Mouse (Mus musculus) spleen, adult 2 months (tissue): ENCODE results near the gene Rab11fip3. TPM values are rescaled to one million over a fixed set of nuclear protein-coding genes. Genes with fewer than 3 reads are reported as not detected.
A peak's percentile ranks its signal among the peaks of the same experiment; 100 is the strongest.
"Not testable (repeated sequence)": the region's sequence is repeated elsewhere in the genome, so short reads cannot be mapped to it uniquely, and the experiment has no call there.

Source experiments
- DNase-seq, 2 experiments: peaks; one replicate each; pipeline versions ENCODE4 v3.0.0 to v3.0.0-alpha.2; 2012 to 2021; ENCODE audit warnings: low spot score in 2 of 2, low read depth in 1 of 2
- H3K27ac ChIP-seq: fragments of 200-500 bp; 2 replicates; pipeline ENCODE4 v1.5.1; 2012; ENCODE audit warnings: low read length, inconsistent platforms; ENCODE audit not compliant: insufficient read depth
- H3K27me3 ChIP-seq: fragments of 200-500 bp; 2 replicates; pipeline ENCODE4 v1.6.1; 2012; ENCODE audit warnings: mild to moderate bottlenecking, moderate library complexity, low read length, inconsistent platforms; ENCODE audit not compliant: control insufficient read depth, insufficient read depth
- H3K36me3 ChIP-seq: fragments of 200-500 bp; 2 replicates; pipeline ENCODE4 v1.6.1; 2012; ENCODE audit warnings: mild to moderate bottlenecking, low read length, inconsistent platforms; ENCODE audit not compliant: control insufficient read depth, insufficient read depth
- H3K4me1 ChIP-seq: fragments of 200-500 bp; 2 replicates; pipeline ENCODE4 v1.6.1; 2011; ENCODE audit warnings: inconsistent platforms; ENCODE audit not compliant: control insufficient read depth, insufficient read depth, insufficient read length
- H3K4me3 ChIP-seq: fragments of 200-500 bp; 2 replicates; pipeline ENCODE4 v1.5.1; 2011; ENCODE audit warnings: mild to moderate bottlenecking, inconsistent platforms; ENCODE audit not compliant: insufficient read depth, insufficient read length; ENCODE audit errors: extremely low read depth
- CTCF ChIP-seq: fragments of 200-500 bp; IDR thresholded peaks from 2 replicates; pipeline ENCODE4 v1.5.1; 2011; ENCODE audit warnings: mild to moderate bottlenecking, inconsistent platforms; ENCODE audit not compliant: insufficient read depth, insufficient read length, insufficient replicate concordance; ENCODE audit errors: extremely low read depth
- POLR2A ChIP-seq: fragments of 200-500 bp; IDR thresholded peaks from 2 replicates; pipeline ENCODE4 v1.6.1; 2011; ENCODE audit warnings: low read depth, low read length, inconsistent platforms
- WGBS: fragments of 180-500 bp; shearing (Covaris S2); methylation state at CpG from one replicate; pipeline ENCODE4 v1.1.7; 2018; 5-methylcytosine and 5-hydroxymethylcytosine counted together
- polyA plus RNA-seq: library from polyadenylated mRNA; depleted of rRNA; stranded (reverse); fragments of >200 nt; gene quantifications from 2 replicates; pipeline ENCODE4 v1.2.3, GENCODE M21; 2012; rRNA removed

The Rab11fip3 gene
- polyA plus RNA-seq = 13.3 and 13.6 TPM in 2 replicates

- Histone ChIP-seq H3K4me1 (peaks cover 14% of the 10 kb centered on the region), H3K27me3 (peaks cover 4% of the 10 kb centered on the region), H3K36me3 (no peaks in the 10 kb centered on the region), H3K4me3 (peak within 1 kb of the TSS; percentile 93), H3K27ac (no peak within 1 kb of the TSS)
- under 1% methylated on average over 93 of the region's 94 CpGs for WGBS
- peak; percentile 65 to 71 for DNase-seq
- TF ChIP-seq POLR2A (peak; percentile 4; the same call in 1 of the 2 replicates), CTCF (no peak)
Measured at GRCm38 (mm10) chr17:26068831-26069739, at the start of gene Rab11fip3. Gene Rab11fip3, minus strand, starts transcription at chr17:26069555.

GRCm38 (mm10) chr17:26116503-26117258, 47.3 kb upstream of the Rab11fip3 start:
- H3K27ac ChIP-seq = no peak overlapping the region
- DNase-seq = no peak
- 92% methylated on average over 17 of the region's 17 CpGs for WGBS
- no peaks in the 10 kb centered on the region; the same call in 1 of the 2 replicates for H3K4me1 ChIP-seq
- no peak overlapping the region for H3K4me3 ChIP-seq
- H3K36me3 ChIP-seq = no peaks in the 10 kb centered on the region
- TF ChIP-seq CTCF (no peak), POLR2A (no peak)
- no peaks in the 10 kb centered on the region for H3K27me3 ChIP-seq

DNA sequence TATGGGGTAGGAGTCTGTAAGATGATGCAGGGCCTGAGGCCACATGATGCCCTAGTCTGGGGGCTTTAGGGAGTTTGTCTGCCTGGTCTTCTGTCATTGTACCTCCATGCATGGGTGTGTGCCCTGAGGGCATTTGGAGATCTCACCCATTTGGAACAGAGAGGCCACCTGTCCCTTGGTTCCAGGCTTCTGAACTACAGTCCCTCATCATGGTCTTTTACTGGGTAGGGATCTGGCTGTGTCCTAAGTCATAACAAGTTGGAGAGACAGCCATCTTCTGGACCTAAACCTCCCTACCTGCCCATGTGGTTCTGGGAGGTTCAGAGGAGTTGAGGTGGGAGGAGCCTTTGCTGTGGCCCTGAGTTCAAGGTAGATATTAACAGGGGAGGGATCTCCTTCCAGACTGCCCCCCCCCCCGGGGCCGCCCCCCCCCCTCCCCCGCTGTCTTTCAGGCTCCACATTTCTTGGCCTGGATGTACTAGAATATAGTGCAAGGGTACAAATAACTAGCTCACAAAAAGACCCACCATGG, 46.7 kb upstream of the Rab11fip3 start:
- DNase-seq = no peak
- H3K36me3 ChIP-seq = no peaks in the 10 kb centered on the region
- 76% methylated on average over 3 of the region's 3 CpGs for WGBS
- H3K27ac ChIP-seq = no peak overlapping the region
- no peaks in the 10 kb centered on the region for H3K27me3 ChIP-seq
- TF ChIP-seq POLR2A (no peak), CTCF (no peak)
- H3K4me3 ChIP-seq = no peak overlapping the region
- no peaks in the 10 kb centered on the region; the same call in 1 of the 2 replicates for H3K4me1 ChIP-seq

- no peak for TF ChIP-seq POLR2A
- TF ChIP-seq CTCF = no peak
- no peaks in the 10 kb centered on the region; the same call in 1 of the 2 replicates for H3K4me1 ChIP-seq
- no peak overlapping the region for H3K4me3 ChIP-seq
- no peak overlapping the region for H3K27ac ChIP-seq
- no peaks in the 10 kb centered on the region for H3K36me3 ChIP-seq
- WGBS = 84% methylated on average over 7 of the region's 7 CpGs
- no peak for DNase-seq
- no peaks in the 10 kb centered on the region for H3K27me3 ChIP-seq
Measured at GRCm38 (mm10) chr17:26115205-26115898, 46.0 kb upstream of the Rab11fip3 start.

GRCm38 (mm10) chr17:26114461-26114860, 45.1 kb upstream of the Rab11fip3 start:
- 84% methylated on average over 7 of the region's 7 CpGs for WGBS
- H3K4me3 ChIP-seq, H3K27me3 ChIP-seq, DNase-seq, H3K4me1 ChIP-seq, H3K36me3 ChIP-seq, H3K27ac ChIP-seq: not testable (repeated sequence)

- no peak for TF ChIP-seq CTCF
- TF ChIP-seq POLR2A = no peak
- no peak for DNase-seq
- H3K36me3 ChIP-seq = no peaks in the 10 kb centered on the region
- no peaks in the 10 kb centered on the region for H3K27me3 ChIP-seq
- WGBS = 33% methylated on average over 8 of the region's 8 CpGs
- no peak overlapping the region for H3K27ac ChIP-seq
- H3K4me3 ChIP-seq = peak overlapping the region; percentile 65
- H3K4me1 ChIP-seq = no peaks in the 10 kb centered on the region; the same call in 1 of the 2 replicates
Measured at GRCm38 (mm10) chr17:26114061-26114460, 44.7 kb upstream of the Rab11fip3 start.
